Mouse (Mus musculus) MEL (cell line): ENCODE measurements around the gene Map2k5. TPM values are rescaled to one million over a fixed set of nuclear protein-coding genes. Genes with fewer than 3 reads are reported as not detected.

Experiments used
- DNase-seq: peaks from one replicate; pipeline ENCODE4 v3.0.0; 2011; ENCODE audit warnings: low read depth, low spot score
- H3K27ac ChIP-seq: 2 replicates; pipeline ENCODE4 v1.5.1; 2012; ENCODE audit warnings: low read depth, mild to moderate bottlenecking, control low read depth, low read length, moderate library complexity; ENCODE audit not compliant: control insufficient read depth
- H3K27me3 ChIP-seq, 2 experiments: fragments of 150-350 bp in 1 of 2; sonication (generic) in 1 of 2; 2 replicates each; pipeline ENCODE4 v1.6.1; 2012; ENCODE audit warnings: low read length in 2 of 2, mild to moderate bottlenecking in 2 of 2, improper control_type of control experiment in 1 of 2, moderate library complexity in 1 of 2; ENCODE audit not compliant: insufficient read depth in 2 of 2, control insufficient read depth in 1 of 2
- H3K36me3 ChIP-seq, 2 experiments: 2 replicates each; pipeline ENCODE4 v1.6.1; 2012 to 2014; ENCODE audit warnings: low read length in 2 of 2, improper control_type of control experiment in 1 of 2, inconsistent platforms in 1 of 2, mild to moderate bottlenecking in 1 of 2; ENCODE audit not compliant: insufficient read depth in 2 of 2, control insufficient read depth in 1 of 2
- H3K4me1 ChIP-seq, 2 experiments: fragments of 150-350 bp in 1 of 2; sonication (generic) in 1 of 2; 2 replicates each; pipeline ENCODE4 v1.6.1; 2012; ENCODE audit warnings: low read length in 2 of 2, improper control_type of control experiment in 1 of 2, mild to moderate bottlenecking in 1 of 2; ENCODE audit not compliant: insufficient read depth in 2 of 2, control insufficient read depth in 1 of 2
- H3K4me3 ChIP-seq, 2 experiments: fragments of 150-350 bp in 1 of 2; sonication (generic) in 1 of 2; 2 replicates each; pipeline ENCODE4 v1.5.1; 2012; ENCODE audit warnings: low read depth in 2 of 2, low read length in 2 of 2, mild to moderate bottlenecking in 2 of 2, moderate library complexity in 2 of 2, control low read depth in 1 of 2, improper control_type of control experiment in 1 of 2; ENCODE audit not compliant: control insufficient read depth in 1 of 2, insufficient read depth in 1 of 2
- H3K79me2 ChIP-seq: 2 replicates; pipeline ENCODE4 v1.6.1; 2012; ENCODE audit warnings: mild to moderate bottlenecking, low read length, moderate library complexity; ENCODE audit not compliant: control insufficient read depth, poor library complexity, insufficient read depth
- H3K9ac ChIP-seq: 2 replicates; pipeline ENCODE4 v1.6.1; 2012; ENCODE audit warnings: low read depth, mild to moderate bottlenecking, control low read depth, low read length, moderate library complexity; ENCODE audit not compliant: control insufficient read depth, poor library complexity, severe bottlenecking
- H3K9me3 ChIP-seq: fragments of 150-350 bp; sonication (generic); replicated peaks from 2 replicates; pipeline ENCODE4 v1.6.1; 2012; ENCODE audit warnings: mild to moderate bottlenecking, low read length, improper control_type of control experiment, moderate library complexity; ENCODE audit not compliant: insufficient read depth
- CHD1 ChIP-seq: IDR thresholded peaks from 2 replicates; pipeline ENCODE4 v1.6.1; 2012; ENCODE audit warnings: low read depth, mild to moderate bottlenecking, inconsistent platforms, low read length, improper control_type of control experiment
- CHD2 ChIP-seq: IDR thresholded peaks from 2 replicates; pipeline ENCODE4 v1.6.1; 2011; ENCODE audit warnings: low read length, improper control_type of control experiment
- CTCF ChIP-seq, 3 experiments: IDR thresholded peaks in 2 of 3; conservative IDR thresholded peaks in 1 of 3; 2 replicates each; pipeline ENCODE4 v1.5.1; 2011 to 2012; ENCODE audit warnings: low read length in 3 of 3, low read depth in 2 of 3, mild to moderate bottlenecking in 2 of 3, improper control_type of control experiment in 1 of 3, inconsistent platforms in 1 of 3, mixed read lengths in 1 of 3, moderate library complexity in 1 of 3; ENCODE audit not compliant: control insufficient read depth in 1 of 3, insufficient read depth in 1 of 3, poor library complexity in 1 of 3, severe bottlenecking in 1 of 3
- E2F4 ChIP-seq: IDR thresholded peaks from 2 replicates; pipeline ENCODE4 v1.6.1; 2011; ENCODE audit warnings: low read depth, low read length, improper control_type of control experiment, borderline replicate concordance
- ELF1 ChIP-seq: IDR thresholded peaks from 2 replicates; pipeline ENCODE4 v1.6.1; 2014; ENCODE audit warnings: low read depth, mild to moderate bottlenecking, inconsistent platforms, low read length, improper control_type of control experiment, moderate library complexity
- JUND ChIP-seq: IDR thresholded peaks from 2 replicates; pipeline ENCODE4 v1.6.1; 2011; ENCODE audit warnings: low read depth, mild to moderate bottlenecking, improper control_type of control experiment, low read length
- KAT2A ChIP-seq: conservative IDR thresholded peaks from 2 replicates; pipeline ENCODE4 v1.6.1; 2012; ENCODE audit warnings: low read depth, low read length, improper control_type of control experiment, inconsistent platforms
- MAX ChIP-seq: IDR thresholded peaks from 2 replicates; pipeline ENCODE4 v1.6.1; 2011; ENCODE audit warnings: low read length, improper control_type of control experiment
- MAZ ChIP-seq: IDR thresholded peaks from 2 replicates; pipeline ENCODE4 v1.6.1; 2012; ENCODE audit warnings: low read depth, mild to moderate bottlenecking, inconsistent platforms, low read length, improper control_type of control experiment
- MXI1 ChIP-seq: IDR thresholded peaks from 2 replicates; pipeline ENCODE4 v1.6.1; 2011; ENCODE audit warnings: mild to moderate bottlenecking, low read depth, low read length, improper control_type of control experiment
- MYB ChIP-seq: IDR thresholded peaks from 2 replicates; pipeline ENCODE4 v1.6.1; 2011; ENCODE audit warnings: mild to moderate bottlenecking, low read depth, low read length, improper control_type of control experiment
- MYC ChIP-seq: IDR thresholded peaks from 2 replicates; pipeline ENCODE4 v1.6.1; 2011; ENCODE audit warnings: low read depth, mild to moderate bottlenecking, low read length, improper control_type of control experiment, moderate library complexity
- NELFE ChIP-seq: IDR thresholded peaks from 2 replicates; pipeline ENCODE4 v1.6.1; 2011; ENCODE audit warnings: low read depth, low read length, improper control_type of control experiment
- NRF1 ChIP-seq: IDR thresholded peaks from 2 replicates; pipeline ENCODE4 v1.6.1; 2014; ENCODE audit warnings: low read depth, mild to moderate bottlenecking, inconsistent platforms, low read length, improper control_type of control experiment, moderate library complexity; ENCODE audit not compliant: poor library complexity, insufficient read depth, severe bottlenecking
- POLR2A ChIP-seq, 2 experiments: IDR thresholded peaks; 2 replicates each; pipeline ENCODE4 v1.6.1; 2011 to 2012; ENCODE audit warnings: low read length in 2 of 2, mild to moderate bottlenecking in 2 of 2, control low read depth in 1 of 2, improper control_type of control experiment in 1 of 2, low read depth in 1 of 2, moderate library complexity in 1 of 2; ENCODE audit not compliant: control insufficient read depth in 1 of 2, insufficient read depth in 1 of 2, poor library complexity in 1 of 2
- POLR2AphosphoS2 ChIP-seq: IDR thresholded peaks from 2 replicates; pipeline ENCODE4 v1.6.1; 2011; ENCODE audit warnings: low read length, improper control_type of control experiment
- RAD21 ChIP-seq: IDR thresholded peaks from 2 replicates; pipeline ENCODE4 v1.6.1; 2011; ENCODE audit warnings: mild to moderate bottlenecking, low read depth, low read length, improper control_type of control experiment
- RCOR1 ChIP-seq: IDR thresholded peaks from 2 replicates; pipeline ENCODE4 v1.6.1; 2012; ENCODE audit warnings: low read depth, mild to moderate bottlenecking, inconsistent platforms, low read length, improper control_type of control experiment
- SMC3 ChIP-seq: IDR thresholded peaks from 2 replicates; pipeline ENCODE4 v1.6.1; 2011; ENCODE audit warnings: low read depth, low read length, improper control_type of control experiment
- TAL1 ChIP-seq: IDR thresholded peaks from 2 replicates; pipeline ENCODE4 v1.6.1; 2012; ENCODE audit warnings: mild to moderate bottlenecking, inconsistent platforms, low read length, moderate library complexity, mixed read lengths
- TBP ChIP-seq: IDR thresholded peaks from 2 replicates; pipeline ENCODE4 v1.8.0; 2011; ENCODE audit warnings: low read depth, low read length, improper control_type of control experiment
- UBTF ChIP-seq: IDR thresholded peaks from 2 replicates; pipeline ENCODE4 v1.6.1; 2012; ENCODE audit warnings: low read depth, mild to moderate bottlenecking, inconsistent platforms, low read length, improper control_type of control experiment, moderate library complexity, borderline replicate concordance; ENCODE audit not compliant: insufficient read depth
- USF1 ChIP-seq: IDR thresholded peaks from 2 replicates; pipeline ENCODE4 v1.6.1; 2014; ENCODE audit warnings: low read depth, mild to moderate bottlenecking, inconsistent platforms, low read length, improper control_type of control experiment, moderate library complexity
- ZKSCAN1 ChIP-seq: IDR thresholded peaks from 2 replicates; pipeline ENCODE4 v1.6.1; 2012; ENCODE audit warnings: low read depth, mild to moderate bottlenecking, inconsistent platforms, low read length, improper control_type of control experiment, moderate library complexity
- ZNF384 ChIP-seq: IDR thresholded peaks from 2 replicates; pipeline ENCODE4 v1.6.1; 2012; ENCODE audit warnings: low read depth, mild to moderate bottlenecking, inconsistent platforms, low read length, improper control_type of control experiment
- polyA plus RNA-seq, 2 experiments: library from polyadenylated mRNA; stranded (reverse) in 1 of 2; unstranded in 1 of 2; fragments of >175 nt in 1 of 2; fragments of >200 nt in 1 of 2; gene quantifications; 2 replicates each; pipeline versions ENCODE4 v1.2.1 to v1.2.4; 2012; ENCODE audit warnings: low replicate concordance in 2 of 2, low read depth in 1 of 2; ENCODE audit not compliant: insufficient read length in 2 of 2, insufficient read depth in 1 of 2, missing spikeins in 1 of 2
- total RNA-seq: library from RNA; depleted of rRNA; stranded (reverse); fragments of 300-350 nt; gene quantifications from 2 replicates; pipeline ENCODE4 v1.2.3, GENCODE M21; 2012

Gene Map2k5
- total and polyA plus RNA-seq, 3 experiments: 9.6 to 29.1 TPM; not detected in 1

- Histone ChIP-seq H3K27ac (no peak overlapping the region), H3K9ac (no peak overlapping the region), H3K27me3 (no peaks in the 10 kb centered on the region), H3K79me2 (no peaks in the 10 kb centered on the region), H3K36me3 (no peaks in the 10 kb centered on the region), H3K4me3 (no peak overlapping the region), H3K4me1 (no peaks in the 10 kb centered on the region), H3K9me3 (no peaks in the 10 kb centered on the region)
- TF ChIP-seq MAX: no peak
- no peak for TF ChIP-seq CHD2
- no peak for TF ChIP-seq KAT2A
- TF ChIP-seq RCOR1: no peak
- TF ChIP-seq USF1: no peak
- TF ChIP-seq POLR2A (IDR thresholded peaks at IDR 0.05; ENCODE audit: control insufficient read depth in 1 of 2, insufficient read depth in 1 of 2, low read depth in 1 of 2, low read length in 2 of 2, poor library complexity in 1 of 2): no peak
- TF ChIP-seq JUND: no peak
- TF ChIP-seq POLR2AphosphoS2: no peak
- no peak for TF ChIP-seq ZNF384
- TF ChIP-seq MXI1: no peak
- no peak for TF ChIP-seq MAZ
- no peak for TF ChIP-seq TAL1
- DNase-seq: no peak
Measured at GRCm38 (mm10) chr9:63171951-63172350, 205.8 kb downstream of the Map2k5 start.

GRCm38 (mm10) chr9:63169127-63169526, 208.6 kb downstream of the Map2k5 start:
- no peak overlapping the region for H3K27ac ChIP-seq
- no peak overlapping the region for H3K4me3 ChIP-seq
- no peaks in the 10 kb centered on the region for H3K79me2 ChIP-seq
- no peaks in the 10 kb centered on the region for H3K36me3 ChIP-seq
- H3K9me3 ChIP-seq: no peaks in the 10 kb centered on the region
- peak; percentile 17 to 31 (median 30); a peak in 5 of 6 replicates for TF ChIP-seq CTCF (IDR thresholded peaks at IDR 0.05 in 2 of 3, conservative IDR thresholded peaks at IDR 0.05 in 1 of 3; ENCODE audit: control insufficient read depth in 1 of 3, insufficient read depth in 1 of 3, low read depth in 2 of 3, low read length in 3 of 3, poor library complexity in 1 of 3, severe bottlenecking in 1 of 3)
- peak; percentile 4; the same call in 1 of the 2 replicates for TF ChIP-seq SMC3
- TF ChIP-seq POLR2A (IDR thresholded peaks at IDR 0.05; ENCODE audit: control insufficient read depth in 1 of 2, insufficient read depth in 1 of 2, low read depth in 1 of 2, low read length in 2 of 2, poor library complexity in 1 of 2): no peak
- TF ChIP-seq MYB: no peak
- no peak for TF ChIP-seq E2F4
- DNase-seq: no peak
- no peak overlapping the region for H3K9ac ChIP-seq
- no peaks in the 10 kb centered on the region for H3K4me1 ChIP-seq
- no peaks in the 10 kb centered on the region for H3K27me3 ChIP-seq

GRCm38 (mm10) chr9:63165070-63165469, 212.6 kb downstream of the Map2k5 start:
- H3K9me3 ChIP-seq: no peaks in the 10 kb centered on the region
- no peaks in the 10 kb centered on the region for H3K36me3 ChIP-seq
- no peak overlapping the region for H3K4me3 ChIP-seq
- no peak for DNase-seq
- H3K9ac ChIP-seq: no peak overlapping the region
- no peak for TF ChIP-seq MAX
- TF ChIP-seq USF1: no peak
- no peak for TF ChIP-seq ELF1
- no peak for TF ChIP-seq CTCF (IDR thresholded peaks at IDR 0.05 in 2 of 3, conservative IDR thresholded peaks at IDR 0.05 in 1 of 3; ENCODE audit: control insufficient read depth in 1 of 3, insufficient read depth in 1 of 3, low read depth in 2 of 3, low read length in 3 of 3, poor library complexity in 1 of 3, severe bottlenecking in 1 of 3)
- no peak for TF ChIP-seq TBP
- no peak for TF ChIP-seq RAD21
- no peak for TF ChIP-seq POLR2AphosphoS2
- TF ChIP-seq UBTF: no peak
- TF ChIP-seq CHD2: no peak
- TF ChIP-seq KAT2A: no peak
- TF ChIP-seq NRF1: no peak
- TF ChIP-seq NELFE: no peak
- no peak for TF ChIP-seq JUND
- no peak for TF ChIP-seq MYC
- TF ChIP-seq CHD1: no peak
- no peak for TF ChIP-seq ZKSCAN1
- H3K27me3 ChIP-seq: no peaks in the 10 kb centered on the region
- H3K27ac ChIP-seq: no peak overlapping the region
- H3K4me1 ChIP-seq: no peaks in the 10 kb centered on the region
- no peaks in the 10 kb centered on the region for H3K79me2 ChIP-seq
